Mouse (Mus musculus) embryonic facial prominence, embryonic 15.5 days (tissue): Measurements from ENCODE around the gene Top2a. TPM values are rescaled to one million over a fixed set of nuclear protein-coding genes. Genes with fewer than 3 reads are reported as not detected.

Source experiments
- ATAC-seq: fragments of 200-750 bp; cut with Nextera tagmentation; 2 replicates; pipeline ENCODE4 v1.8.0; 2017; ENCODE audit warnings: low read depth, moderate TSS enrichment; ENCODE audit not compliant: insufficient number of reproducible peaks, low FRiP score, low TSS enrichment
- H3K27ac ChIP-seq: fragments of 300-500 bp; sonication (generic); replicated peaks from 2 replicates; pipeline ENCODE4 v1.5.1; 2015; ENCODE audit warnings: mild to moderate bottlenecking, inconsistent platforms
- H3K27me3 ChIP-seq: fragments of 300-500 bp; sonication (generic); 2 replicates; pipeline ENCODE4 v1.6.1; 2015; ENCODE audit warnings: inconsistent platforms
- H3K36me3 ChIP-seq: fragments of 300-500 bp; sonication (generic); 2 replicates; pipeline ENCODE4 v1.6.1; 2015; ENCODE audit warnings: mild to moderate bottlenecking, inconsistent platforms
- H3K4me1 ChIP-seq: fragments of 300-500 bp; sonication (generic); 2 replicates; pipeline ENCODE4 v1.6.1; 2015; ENCODE audit warnings: inconsistent platforms
- H3K4me2 ChIP-seq: fragments of 300-500 bp; sonication (generic); replicated peaks from 2 replicates; pipeline ENCODE4 v1.6.1; 2015; ENCODE audit warnings: mild to moderate bottlenecking, inconsistent platforms
- H3K4me3 ChIP-seq: fragments of 300-500 bp; sonication (generic); replicated peaks from 2 replicates; pipeline ENCODE4 v1.5.1; 2015; ENCODE audit warnings: mild to moderate bottlenecking, inconsistent platforms
- H3K9ac ChIP-seq: fragments of 300-500 bp; sonication (generic); 2 replicates; pipeline ENCODE4 v1.6.1; 2015; ENCODE audit warnings: inconsistent platforms
- H3K9me3 ChIP-seq: fragments of 300-500 bp; sonication (generic); replicated peaks from 2 replicates; pipeline ENCODE4 v1.6.1; 2016; ENCODE audit warnings: inconsistent platforms
- WGBS: fragments of 180-500 bp; shearing (Covaris S2); methylation state at CpG from one replicate; pipeline ENCODE4 v1.1.7; 2015; 5-methylcytosine and 5-hydroxymethylcytosine counted together
- polyA plus RNA-seq: library from polyadenylated mRNA; unstranded; fragments of >200 nt; fragmentation: Nextera tagmentation; extraction: Ambion mirVana; gene quantifications from 2 replicates; pipeline ENCODE4 v1.2.1, GENCODE M21; 2015

Top2a gene
- polyA plus RNA-seq, 1 experiment from 2014 or later, result 162 TPM

- Histone ChIP-seq H3K36me3 (peaks cover 22% of the 10 kb centered on the region), H3K9ac (no peak overlapping the region), H3K27ac (peak overlapping the region; percentile 81), H3K9me3 (0 out of 2 replicates have a peak, but pooled peaks cover 5% of the 10 kb centered on the region), H3K27me3 (no peaks in the 10 kb centered on the region), H3K4me1 (peaks cover 34% of the 10 kb centered on the region), H3K4me3 (no peak overlapping the region), H3K4me2 (0 out of 2 replicates have a peak overlapping the region, but pooled peaks have one; percentile 4)
- peak; percentile 81 for ATAC-seq
- 5% methylated on average over 8 of the region's 8 CpGs for WGBS
These were observed 31.8 kb upstream of the Top2a start for GRCm38 (mm10) chr11:99055571-99056452.

- H3K9ac ChIP-seq, result no peak overlapping the region
These were observed 31.2 kb upstream of the Top2a start for GRCm38 (mm10) chr11:99055143-99055542.

GRCm38 (mm10) chr11:99047643-99048042 is 23.7 kb upstream of the Top2a start:
- Histone ChIP-seq H3K4me1 (peaks cover 62% of the 10 kb centered on the region), H3K4me3 (no peak overlapping the region), H3K36me3 (peaks cover 48% of the 10 kb centered on the region), H3K27ac (peak overlapping the region; percentile 85), H3K9me3 (no peaks in the 10 kb centered on the region), H3K27me3 (no peaks in the 10 kb centered on the region), H3K9ac (no peak overlapping the region), H3K4me2 (peak overlapping the region; percentile 49)
- WGBS, result 33% methylated on average over 2 of the region's 2 CpGs
- ATAC-seq, result 0 out of 2 replicates have a peak, but pooled peaks have one; percentile 36

More at GRCm38 (mm10) chr11:99055143-99055542, 31.2 kb upstream of the Top2a start:
- H3K4me3 ChIP-seq, result no peak overlapping the region
- peak overlapping the region; percentile 81 for H3K27ac ChIP-seq
- H3K4me1 ChIP-seq, result peaks cover 28% of the 10 kb centered on the region
- peaks cover 28% of the 10 kb centered on the region for H3K36me3 ChIP-seq
- 0 out of 2 replicates have a peak overlapping the region, but pooled peaks have one; percentile 4 for H3K4me2 ChIP-seq
- ATAC-seq, result peak; percentile 12; the same call in 1 of the 2 replicates
- H3K27me3 ChIP-seq, result no peaks in the 10 kb centered on the region
- 0 out of 2 replicates have a peak, but pooled peaks cover 5% of the 10 kb centered on the region for H3K9me3 ChIP-seq
- 35% methylated on average over 4 of the region's 4 CpGs for WGBS

- Histone ChIP-seq H3K9me3 (no peaks in the 10 kb centered on the region), H3K27me3 (no peaks in the 10 kb centered on the region), H3K9ac (no peak overlapping the region), H3K27ac (peak overlapping the region; percentile 85), H3K4me2 (peak overlapping the region; percentile 49), H3K36me3 (peaks cover 42% of the 10 kb centered on the region), H3K4me1 (peaks cover 65% of the 10 kb centered on the region), H3K4me3 (peak overlapping the region; percentile 69; the same call in 1 of the 2 replicates)
- ATAC-seq, result peak; percentile 78
- 15% methylated on average over 5 of the region's 5 CpGs for WGBS
These were observed 23.1 kb upstream of the Top2a start for GRCm38 (mm10) chr11:99047120-99047519.

GRCm38 (mm10) chr11:99045159-99045889 is 21.3 kb upstream of the Top2a start:
- WGBS, result 50% methylated on average over 12 of the region's 12 CpGs
- Histone ChIP-seq H3K27me3 (no peaks in the 10 kb centered on the region), H3K4me3 (peak overlapping the region; percentile 69), H3K4me2 (peak overlapping the region; percentile 49), H3K36me3 (peaks cover 24% of the 10 kb centered on the region), H3K9me3 (no peaks in the 10 kb centered on the region), H3K4me1 (peaks cover 71% of the 10 kb centered on the region), H3K9ac (peak overlapping the region; percentile 21; the same call in 1 of the 2 replicates), H3K27ac (peak overlapping the region; percentile 85)
- ATAC-seq, result no peak

GRCm38 (mm10) chr11:99044306-99044705 is 20.3 kb upstream of the Top2a start:
- H3K27ac ChIP-seq, result peak overlapping the region; percentile 85
- H3K9me3 ChIP-seq, result no peaks in the 10 kb centered on the region
- peaks cover 66% of the 10 kb centered on the region for H3K4me1 ChIP-seq
- ATAC-seq, result no peak
- H3K36me3 ChIP-seq, result peaks cover 16% of the 10 kb centered on the region
- WGBS, result 47% methylated on average over 5 of the region's 5 CpGs
- no peaks in the 10 kb centered on the region for H3K27me3 ChIP-seq
- H3K4me3 ChIP-seq, result peak overlapping the region; percentile 69
- H3K9ac ChIP-seq, result 0 out of 2 replicates have a peak overlapping the region, but pooled peaks have one; percentile 9
- H3K4me2 ChIP-seq, result peak overlapping the region; percentile 49

GRCm38 (mm10) chr11:99043632-99044031 is 19.6 kb upstream of the Top2a start:
- Histone ChIP-seq H3K27ac (peak overlapping the region; percentile 23; the same call in 1 of the 2 replicates), H3K9me3 (no peaks in the 10 kb centered on the region), H3K27me3 (no peaks in the 10 kb centered on the region), H3K9ac (0 out of 2 replicates have a peak overlapping the region, but pooled peaks have one; percentile 0), H3K4me1 (peaks cover 63% of the 10 kb centered on the region), H3K36me3 (peaks cover 9% of the 10 kb centered on the region), H3K4me2 (peak overlapping the region; percentile 49), H3K4me3 (peak overlapping the region; percentile 69)
- WGBS, result 61% methylated on average over 6 of the region's 6 CpGs
- ATAC-seq, result no peak

- peak overlapping the region; percentile 97 for H3K27ac ChIP-seq
- peaks cover 56% of the 10 kb centered on the region for H3K4me1 ChIP-seq
- peaks cover 2% of the 10 kb centered on the region; the same call in 1 of the 2 replicates for H3K36me3 ChIP-seq
- WGBS, result 17% methylated on average over 12 of the region's 12 CpGs
- H3K27me3 ChIP-seq, result no peaks in the 10 kb centered on the region
- ATAC-seq, result no peak
- peak overlapping the region; percentile 69 for H3K4me3 ChIP-seq
- H3K9me3 ChIP-seq, result no peaks in the 10 kb centered on the region
- H3K9ac ChIP-seq, result peak overlapping the region; percentile 96
- H3K4me2 ChIP-seq, result peak overlapping the region; percentile 88
These were observed 18.9 kb upstream of the Top2a start for GRCm38 (mm10) chr11:99042834-99043431.

- 22% methylated on average over 16 of the region's 16 CpGs for WGBS
- peaks cover 48% of the 10 kb centered on the region for H3K4me1 ChIP-seq
- no peak for ATAC-seq
These were observed 18.1 kb upstream of the Top2a start for GRCm38 (mm10) chr11:99041841-99042780.

More at GRCm38 (mm10) chr11:99041841-99042780, 18.1 kb upstream of the Top2a start:
- Histone ChIP-seq H3K9me3 (no peaks in the 10 kb centered on the region), H3K4me3 (peak overlapping the region; percentile 69), H3K9ac (peak overlapping the region; percentile 96), H3K27ac (peak overlapping the region; percentile 97), H3K36me3 (no peaks in the 10 kb centered on the region; the same call in 1 of the 2 replicates), H3K4me2 (peak overlapping the region; percentile 88), H3K27me3 (no peaks in the 10 kb centered on the region)
